Mouse (Mus musculus): ENCODE data around the gene Izumo4. TPM values are rescaled to one million over a fixed set of nuclear protein-coding genes. Genes with fewer than 3 reads are reported as not detected.

Izumo4 gene
- polyA plus RNA-seq, 1 experiment from 2014 or later = 5.0 TPM

- no peak for ATAC-seq (ENCODE audit: insufficient number of reproducible peaks, low FRiP score, low TSS enrichment, low read depth)
- no peak for DNase-seq (ENCODE audit: low spot score)
- Histone ChIP-seq H3K4me2 (ENCODE audit: low read depth, severe bottlenecking) (peak overlapping the region; percentile 93), H3K27me3 (ENCODE audit: control insufficient read depth, insufficient read depth, low read length) (no peaks in the 10 kb centered on the region), H3K36me3 (ENCODE audit: control insufficient read depth, insufficient read depth, low read length) (peaks cover 32% of the 10 kb centered on the region), H3K27ac (replicated peaks; ENCODE audit: low read depth, low read length) (no peak overlapping the region), H3K9me3 (ENCODE audit: control insufficient read depth, low read length) (no peaks in the 10 kb centered on the region), H3K4me3 (ENCODE audit: low read depth, low read length) (peak overlapping the region; percentile 98), H3K4me1 (ENCODE audit: control insufficient read depth, insufficient read depth, low read length) (peaks cover 32% of the 10 kb centered on the region), H3K9ac (ENCODE audit: low read length) (peak overlapping the region; percentile 98)
- 62% methylated on average over 5 of the region's 5 CpGs for WGBS
Observed at GRCm38 (mm10) chr10:80674161-80674711, 27.7 kb upstream of the Izumo4 start.

GRCm38 (mm10) chr10:80674851-80675404, 27.1 kb upstream of the Izumo4 start:
- ATAC-seq (ENCODE audit: insufficient number of reproducible peaks, low FRiP score, low TSS enrichment, low read depth) = no peak
- no peak overlapping the region for H3K27ac ChIP-seq (replicated peaks; ENCODE audit: low read depth, low read length)
- WGBS = 29% methylated on average over 6 of the region's 6 CpGs
- peak overlapping the region; percentile 98 for H3K4me3 ChIP-seq (ENCODE audit: low read depth, low read length)
- peaks cover 25% of the 10 kb centered on the region for H3K36me3 ChIP-seq (ENCODE audit: control insufficient read depth, insufficient read depth, low read length)
- peak overlapping the region; percentile 93 for H3K4me2 ChIP-seq (ENCODE audit: low read depth, severe bottlenecking)
- H3K9me3 ChIP-seq (ENCODE audit: control insufficient read depth, low read length) = no peaks in the 10 kb centered on the region
- H3K4me1 ChIP-seq (ENCODE audit: control insufficient read depth, insufficient read depth, low read length) = peaks cover 32% of the 10 kb centered on the region
- DNase-seq (ENCODE audit: low spot score) = no peak
- peak overlapping the region; percentile 98 for H3K9ac ChIP-seq (ENCODE audit: low read length)
- H3K27me3 ChIP-seq (ENCODE audit: control insufficient read depth, insufficient read depth, low read length) = no peaks in the 10 kb centered on the region

GRCm38 (mm10) chr10:80675405-80676197, 26.4 kb upstream of the Izumo4 start:
- Histone ChIP-seq H3K27me3 (ENCODE audit: control insufficient read depth, insufficient read depth, low read length) (no peaks in the 10 kb centered on the region), H3K4me1 (ENCODE audit: control insufficient read depth, insufficient read depth, low read length) (peaks cover 32% of the 10 kb centered on the region), H3K4me2 (ENCODE audit: low read depth, severe bottlenecking) (peak overlapping the region; percentile 93), H3K27ac (replicated peaks; ENCODE audit: low read depth, low read length) (peak overlapping the region; percentile 72), H3K9me3 (ENCODE audit: control insufficient read depth, low read length) (no peaks in the 10 kb centered on the region), H3K4me3 (ENCODE audit: low read depth, low read length) (peak overlapping the region; percentile 98), H3K9ac (ENCODE audit: low read length) (peak overlapping the region; percentile 98), H3K36me3 (ENCODE audit: control insufficient read depth, insufficient read depth, low read length) (peaks cover 21% of the 10 kb centered on the region)
- ATAC-seq (ENCODE audit: insufficient number of reproducible peaks, low FRiP score, low TSS enrichment, low read depth) (peak; percentile 16; the same call in 1 of the 2 replicates), DNase-seq (ENCODE audit: low spot score) (peak; percentile 49)
- WGBS = 0% methylated on average over 39 of the region's 54 CpGs

GRCm38 (mm10) chr10:80676198-80676928, 25.6 kb upstream of the Izumo4 start:
- H3K36me3 ChIP-seq (ENCODE audit: control insufficient read depth, insufficient read depth, low read length) = peaks cover 15% of the 10 kb centered on the region
- DNase-seq (ENCODE audit: low spot score) (peak; percentile 99), ATAC-seq (ENCODE audit: insufficient number of reproducible peaks, low FRiP score, low TSS enrichment, low read depth) (peak; percentile 88)
- H3K27me3 ChIP-seq (ENCODE audit: control insufficient read depth, insufficient read depth, low read length) = no peaks in the 10 kb centered on the region
- peak overlapping the region; percentile 98 for H3K4me3 ChIP-seq (ENCODE audit: low read depth, low read length)
- peak overlapping the region; percentile 98 for H3K9ac ChIP-seq (ENCODE audit: low read length)
- no peaks in the 10 kb centered on the region for H3K9me3 ChIP-seq (ENCODE audit: control insufficient read depth, low read length)
- peak overlapping the region; percentile 93 for H3K4me2 ChIP-seq (ENCODE audit: low read depth, severe bottlenecking)
- WGBS = under 1% methylated on average over 77 of the region's 78 CpGs
- peaks cover 32% of the 10 kb centered on the region for H3K4me1 ChIP-seq (ENCODE audit: control insufficient read depth, insufficient read depth, low read length)
- H3K27ac ChIP-seq (replicated peaks; ENCODE audit: low read depth, low read length) = peak overlapping the region; percentile 90

- peaks cover 32% of the 10 kb centered on the region for H3K4me1 ChIP-seq (ENCODE audit: control insufficient read depth, insufficient read depth, low read length)
- H3K36me3 ChIP-seq (ENCODE audit: control insufficient read depth, insufficient read depth, low read length) = peaks cover 13% of the 10 kb centered on the region
- H3K27me3 ChIP-seq (ENCODE audit: control insufficient read depth, insufficient read depth, low read length) = no peaks in the 10 kb centered on the region
- ATAC-seq (ENCODE audit: insufficient number of reproducible peaks, low FRiP score, low TSS enrichment, low read depth) = 0 out of 2 replicates have a peak, but pooled peaks have one; percentile 2
- peak overlapping the region; percentile 98 for H3K4me3 ChIP-seq (ENCODE audit: low read depth, low read length)
- H3K4me2 ChIP-seq (ENCODE audit: low read depth, severe bottlenecking) = peak overlapping the region; percentile 93
- peak overlapping the region; percentile 90 for H3K27ac ChIP-seq (replicated peaks; ENCODE audit: low read depth, low read length)
- 38% methylated on average over 9 of the region's 9 CpGs for WGBS
- peak overlapping the region; percentile 74 for H3K9ac ChIP-seq (ENCODE audit: low read length)
- H3K9me3 ChIP-seq (ENCODE audit: control insufficient read depth, low read length) = no peaks in the 10 kb centered on the region
- DNase-seq (ENCODE audit: low spot score) = no peak
Observed at GRCm38 (mm10) chr10:80677128-80677875, 24.7 kb upstream of the Izumo4 start.

GRCm38 (mm10) chr10:80677942-80678436, 24.0 kb upstream of the Izumo4 start, which contains the start of gene Mknk2:
Mknk2 (minus strand) TSS chr10:80678112.
- peak; percentile 49 for DNase-seq (ENCODE audit: low spot score)
- H3K4me1 ChIP-seq (ENCODE audit: control insufficient read depth, insufficient read depth, low read length) = peaks cover 32% of the 10 kb centered on the region
- ATAC-seq (ENCODE audit: insufficient number of reproducible peaks, low FRiP score, low TSS enrichment, low read depth) = no peak

GRCm38 (mm10) chr10:80678601-80679377, 23.2 kb upstream of the Izumo4 start:
- Histone ChIP-seq H3K27ac (replicated peaks; ENCODE audit: low read depth, low read length) (0 out of 2 replicates have a peak overlapping the region, but pooled peaks have one; percentile 65), H3K4me2 (ENCODE audit: low read depth, severe bottlenecking) (no peak overlapping the region; the same call in 1 of the 2 replicates), H3K27me3 (ENCODE audit: control insufficient read depth, insufficient read depth, low read length) (no peaks in the 10 kb centered on the region), H3K4me1 (ENCODE audit: control insufficient read depth, insufficient read depth, low read length) (peaks cover 30% of the 10 kb centered on the region), H3K36me3 (ENCODE audit: control insufficient read depth, insufficient read depth, low read length) (peaks cover 2% of the 10 kb centered on the region; the same call in 1 of the 2 replicates), H3K4me3 (ENCODE audit: low read depth, low read length) (no peak overlapping the region), H3K9ac (ENCODE audit: low read length) (no peak overlapping the region), H3K9me3 (ENCODE audit: control insufficient read depth, low read length) (no peaks in the 10 kb centered on the region)
- no peak for ATAC-seq (ENCODE audit: insufficient number of reproducible peaks, low FRiP score, low TSS enrichment, low read depth)
- DNase-seq (ENCODE audit: low spot score) = no peak
- 62% methylated on average over 9 of the region's 10 CpGs for WGBS

More at GRCm38 (mm10) chr10:80677942-80678436, 24.0 kb upstream of the Izumo4 start, which contains the start of gene Mknk2:
- Histone ChIP-seq H3K36me3 (ENCODE audit: control insufficient read depth, insufficient read depth, low read length) (peaks cover 6% of the 10 kb centered on the region), H3K4me3 (ENCODE audit: low read depth, low read length) (peak within 1 kb of the TSS; percentile 98), H3K9ac (ENCODE audit: low read length) (peak within 1 kb of the TSS; percentile 74), H3K27ac (replicated peaks; ENCODE audit: low read depth, low read length) (peak within 1 kb of the TSS; percentile 90), H3K9me3 (ENCODE audit: control insufficient read depth, low read length) (no peaks in the 10 kb centered on the region), H3K4me2 (ENCODE audit: low read depth, severe bottlenecking) (peak within 1 kb of the TSS; percentile 93), H3K27me3 (ENCODE audit: control insufficient read depth, insufficient read depth, low read length) (no peaks in the 10 kb centered on the region)
- WGBS = 34% methylated on average over 8 of the region's 8 CpGs

All from limb, embryonic 11.5 days (tissue).